Mouse (Mus musculus) left cerebral cortex, postnatal 36 days (tissue): ENCODE results near the gene Hist1h1t. TPM values are rescaled to one million over a fixed set of nuclear protein-coding genes. Genes with fewer than 3 reads are reported as not detected.
A peak's percentile ranks its signal among the peaks of the same experiment; 100 is the strongest.
"Not testable (repeated sequence)": the region's sequence is repeated elsewhere in the genome, so short reads cannot be mapped to it uniquely, and the experiment has no call there.

Experiments
- DNase-seq, 2 experiments: peaks; one replicate each; pipeline ENCODE4 v3.0.0; 2021 to 2022; ENCODE audit warnings: low spot score in 2 of 2, mixed read lengths in 1 of 2
- intact Hi-C: fragments of 180-260 bp; cut with DNase I; formaldehyde crosslinking; loops from one replicate; pipeline ENCODE4 v1.15.1; 2025
- total RNA-seq, 2 experiments: library from RNA; stranded (reverse); gene quantifications; 2 replicates each; pipeline ENCODE4 v1.2.3; 2021

Gene Hist1h1t
- total RNA-seq, 2 experiments from 2014 or later, result not detected

- peak in 1 of 2 experiments; percentile 35 for DNase-seq
These were observed 2.1 kb downstream of the Hist1h1t start for GRCm38 (mm10) chr13:23697491-23698299.

GRCm38 (mm10) chr13:23698300-23698693 lies 2.7 kb downstream of the Hist1h1t start, which contains the start of gene Hist1h4c:
Hist1h4c (minus strand) TSS chr13:23698454.
- intact Hi-C loops, result loop anchor here (2.0 to 5.0 kb wide), 4 partner anchors 13 to 1656 kb away; partner anchors contain the start of genes Hist1h1c, Hist1h1e, Hist1h2ag and Hist1h2bc
- DNase-seq, result peak; percentile 99

More at GRCm38 (mm10) chr13:23697491-23698299, 2.1 kb downstream of the Hist1h1t start:
- intact Hi-C loops, result loop anchor here (1.0 to 5.0 kb wide), 5 partner anchors 13 to 1655 kb away; partner anchors contain the start of genes Hist1h1c, Hist1h1e, Hist1h2ag and Hist1h2bc

- intact Hi-C loops, result loop anchor here (2.0 to 5.0 kb wide), 4 partner anchors 14 to 1657 kb away; partner anchors contain the start of genes Hist1h1c, Hist1h1e, Hist1h2ag and Hist1h2bc
- no peak for DNase-seq
These were observed 3.4 kb downstream of the Hist1h1t start for GRCm38 (mm10) chr13:23698996-23699395.

GRCm38 (mm10) chr13:23699767-23700166 lies 4.2 kb downstream of the Hist1h1t start:
- intact Hi-C loops, result loop anchor here (2.0 to 5.0 kb wide), 4 partner anchors 15 to 1657 kb away; partner anchors contain the start of genes Hist1h1c, Hist1h1e, Hist1h2ag and Hist1h2bc
- DNase-seq, result no peak

- intact Hi-C loops, result loop anchor here (1.0 kb wide), 1 partner anchor 31 kb away; no protein-coding TSS in a partner anchor
- DNase-seq, result peak; percentile 42 to 61
These were observed 5.3 kb downstream of the Hist1h1t start for GRCm38 (mm10) chr13:23700786-23701520.

- intact Hi-C loops, result no loop called here
- DNase-seq, result no peak
These were observed 6.6 kb downstream of the Hist1h1t start for GRCm38 (mm10) chr13:23702220-23702619.

- intact Hi-C loops, DNase-seq: not testable (repeated sequence)
These were observed 7.2 kb downstream of the Hist1h1t start for GRCm38 (mm10) chr13:23702801-23703200.

- intact Hi-C loops, result no loop called here
- DNase-seq, result no peak
These were observed 10.2 kb downstream of the Hist1h1t start for GRCm38 (mm10) chr13:23705751-23706356.

- intact Hi-C loops, result no loop called here
- DNase-seq, result no peak
These were observed 11.2 kb downstream of the Hist1h1t start for GRCm38 (mm10) chr13:23706771-23707170.

- no peak for DNase-seq
- intact Hi-C loops, result no loop called here
These were observed 12.4 kb downstream of the Hist1h1t start for GRCm38 (mm10) chr13:23708041-23708440.

GRCm38 (mm10) chr13:23708654-23709053 lies 13.0 kb downstream of the Hist1h1t start:
- DNase-seq, result no peak
- intact Hi-C loops, result no loop called here

- DNase-seq, result no peak
- intact Hi-C loops, result no loop called here
These were observed 14.2 kb downstream of the Hist1h1t start for GRCm38 (mm10) chr13:23709714-23710373.

- intact Hi-C loops, result no loop called here
These were observed 14.9 kb downstream of the Hist1h1t start, which contains the start of gene Hfe for GRCm38 (mm10) chr13:23710374-23711089. Hfe (minus strand) TSS chr13:23710854.

GRCm38 (mm10) chr13:23716261-23717042 lies 20.8 kb downstream of the Hist1h1t start:
- DNase-seq, result no peak
- intact Hi-C loops, result no loop called here

More at GRCm38 (mm10) chr13:23710374-23711089, 14.9 kb downstream of the Hist1h1t start, which contains the start of gene Hfe:
- peak; percentile 23 to 32 for DNase-seq

GRCm38 (mm10) chr13:23717176-23717575 lies 21.6 kb downstream of the Hist1h1t start:
- intact Hi-C loops, result no loop called here
- no peak for DNase-seq

GRCm38 (mm10) chr13:23717593-23718245 lies 22.1 kb downstream of the Hist1h1t start:
- intact Hi-C loops, DNase-seq: not testable (repeated sequence)

GRCm38 (mm10) chr13:23724239-23724638 lies 28.6 kb downstream of the Hist1h1t start:
- intact Hi-C loops, result no loop called here
- no peak for DNase-seq
